Mouse (Mus musculus): ENCODE results near the gene Spsb1.

DNA sequence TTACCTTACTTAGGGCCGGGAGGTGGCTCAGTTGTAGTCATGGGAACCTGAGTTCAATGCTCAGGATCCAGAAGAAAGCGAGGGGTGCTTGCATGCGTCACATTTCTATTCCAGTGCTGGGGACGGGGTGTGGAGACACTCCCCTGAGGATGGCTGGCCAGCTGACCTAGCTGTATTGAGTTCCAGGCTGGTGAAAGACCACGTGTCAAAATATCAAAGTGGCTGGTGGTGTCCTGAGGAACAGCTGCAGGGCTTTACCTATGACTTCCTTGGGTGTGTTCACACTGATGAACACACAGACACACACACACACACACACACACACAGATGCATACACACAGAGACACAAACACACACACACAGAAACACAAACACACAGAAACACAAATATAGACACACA lies 73.9 kb downstream of the Spsb1 start:
- TF ChIP-seq POLR2A (IDR thresholded peaks at IDR 0.05; ENCODE audit: low read depth, low read length) (no peak), EP300 (IDR thresholded peaks at IDR 0.05; ENCODE audit: low read length) (no peak), CTCF (conservative IDR thresholded peaks at IDR 0.05 in 1 of 2, IDR thresholded peaks at IDR 0.05 in 1 of 2; ENCODE audit: low read depth in 2 of 2, low read length in 2 of 2) (no peak), ELF1 (IDR thresholded peaks at IDR 0.05; ENCODE audit: low read depth, low read length) (no peak), MAZ (IDR thresholded peaks at IDR 0.05; ENCODE audit: low read depth, low read length) (no peak), HCFC1 (IDR thresholded peaks at IDR 0.05; ENCODE audit: low read depth, low read length) (no peak), MYC (IDR thresholded peaks at IDR 0.05; ENCODE audit: low read depth, low read length) (no peak), POLR2AphosphoS2 (IDR thresholded peaks at IDR 0.05; ENCODE audit: low read depth, low read length) (no peak), RAD21 (IDR thresholded peaks at IDR 0.05; ENCODE audit: low read depth, low read length) (no peak), JUND (conservative IDR thresholded peaks at IDR 0.05; ENCODE audit: low read depth, low read length) (no peak), ZNF384 (IDR thresholded peaks at IDR 0.05; ENCODE audit: low read depth, low read length) (no peak), TCF12 (IDR thresholded peaks at IDR 0.05; ENCODE audit: low read depth, low read length) (no peak), KAT2A (IDR thresholded peaks at IDR 0.05; ENCODE audit: insufficient replicate concordance, low read length) (no peak), MAFK (IDR thresholded peaks at IDR 0.05; ENCODE audit: insufficient replicate concordance, low read length) (no peak)
